In genomic region chr1:82987530-82988198, GRCm38 (mm10) we compare ENCODE assay signal across 10 mouse cellular contexts. TPM values are rescaled to one million over a fixed set of nuclear protein-coding genes. Genes with fewer than 3 reads are reported as not detected.
DNase-seq lines count a peak whose midpoint lies in the region; ATAC-seq and TF ChIP-seq lines count a peak whose summit lies in the region.
"Had no signal": no experiment of that assay in that cellular context is flagged by ENCODE, and none has a peak within 500 bp of the region (broad histone marks: within the 10 kb centered on the region; RNA-seq: fewer than 3 reads in every experiment).

No protein-coding gene starts in this region.

- no peaks in the 10 kb centered on the region for H3K9me3 ChIP-seq in ES-E14 (ENCODE audit: control insufficient read depth, insufficient read depth, low read depth, low read length)
- 0 out of 2 replicates have a peak, but pooled peaks cover 7% of the 10 kb centered on the region for H3K9me3 ChIP-seq in neural tube, embryonic 12.5 days

- no peak overlapping the region for H3K4me3 ChIP-seq in ES-E14 (ENCODE audit: insufficient read depth in 1 of 2, low read depth in 1 of 2, low read length in 2 of 2, poor library complexity in 1 of 2, severe bottlenecking in 1 of 2)
- H3K4me3 ChIP-seq in neural tube, embryonic 12.5 days, result no peak overlapping the region
- H3K4me3 ChIP-seq: erythroblast, embryonic 14.5 days had no signal

- no peaks in the 10 kb centered on the region for H3K36me3 ChIP-seq in ES-E14 (ENCODE audit: control insufficient read depth, insufficient read depth, low read length, poor library complexity, severe bottlenecking)
- H3K36me3 ChIP-seq in neural tube, embryonic 12.5 days, result no peaks in the 10 kb centered on the region

- H3K9ac ChIP-seq in ES-E14 (ENCODE audit: insufficient read depth, low read depth, low read length, poor library complexity, severe bottlenecking), result no peak overlapping the region
- H3K9ac ChIP-seq in neural tube, embryonic 12.5 days, result no peak overlapping the region

- H3K4me2 ChIP-seq in neural tube, embryonic 12.5 days (replicated peaks), result no peak overlapping the region

- H3K27me3 ChIP-seq in neural tube, embryonic 12.5 days (replicated peaks), result no peaks in the 10 kb centered on the region

- peak; percentile 42 for DNase-seq in left cerebral cortex, adult 11 months (ENCODE audit: low spot score)
- no peak for DNase-seq in left cerebral cortex, postnatal 4 days
- peak; percentile 63 for DNase-seq in ES-E14 (ENCODE audit: low read depth, low spot score)
- DNase-seq in cerebellum, adult 11 months, result peak; percentile 3
- peak; percentile 11 to 66 for DNase-seq in heart, adult 9 months (ENCODE audit: low spot score in 2 of 2)
- peak; percentile 49 to 57 for DNase-seq in layer of hippocampus, postnatal 10 days (ENCODE audit: low spot score in 2 of 2)
- DNase-seq in testis, postnatal 14 days (ENCODE audit: low spot score), result no peak

- WGBS in neural tube, embryonic 12.5 days, result 38% methylated on average over 4 of the region's 4 CpGs

- ATAC-seq in neural tube, embryonic 12.5 days (ENCODE audit: low FRiP score, low read depth), result peak; percentile 33; the same call in 1 of the 2 replicates

- in situ Hi-C loops in ES-E14 (cut with MboI; ENCODE audit: low sequenced_read_pairs in 2 of 2, unreplicated experiment in 2 of 2), result loop anchor here (10.0 to 25.0 kb wide), 2 partner anchors 175 to 183 kb away; no protein-coding TSS in a partner anchor

- H3K27ac ChIP-seq in ES-E14 (ENCODE audit: insufficient read depth, low read depth, low read length, poor library complexity, severe bottlenecking), result no peak overlapping the region
- H3K27ac ChIP-seq in neural tube, embryonic 12.5 days, result no peak overlapping the region

- no peaks in the 10 kb centered on the region for H3K4me1 ChIP-seq in ES-E14 (ENCODE audit: control insufficient read depth in 2 of 2, insufficient read depth in 2 of 2, low read length in 2 of 2, poor library complexity in 1 of 2)
- H3K4me1 ChIP-seq in neural tube, embryonic 12.5 days, result no peaks in the 10 kb centered on the region

- intact Hi-C loops in left cerebral cortex, postnatal 4 days (cut with DNase I), result loop anchor here (5.0 kb wide), 1 partner anchor 200 kb away; no protein-coding TSS in a partner anchor

TF ChIP-seq in ES-E14, 5 proteins besides CTCF, POLR2A, EP300 and RAD21:
- TF ChIP-seq HCFC1 (IDR thresholded peaks at IDR 0.05; ENCODE audit: borderline replicate concordance, insufficient read depth, low read length) (no peak), ZC3H11A (IDR thresholded peaks at IDR 0.05; ENCODE audit: borderline replicate concordance, low read depth, low read length) (peak; percentile 43; the same call in 1 of the 2 replicates), CHD2 (IDR thresholded peaks at IDR 0.05; ENCODE audit: low read depth, low read length) (no peak), MAFK (IDR thresholded peaks at IDR 0.05; ENCODE audit: insufficient read depth, low read depth, low read length) (no peak)

RNA-seq across cellular contexts. Expression of gene Gm47959, which starts 12.7 kb away (rescaled TPM):
- total RNA-seq in left cerebral cortex, postnatal 4 days (2021), result not detected
- total RNA-seq in ES-E14 (2012; rRNA removed), result not detected in 2 replicates
- not detected for total RNA-seq in layer of hippocampus, postnatal 10 days (2021)
- not detected in 2 replicates for polyA plus RNA-seq in neural tube, embryonic 12.5 days (2016; fragmentation: Nextera tagmentation; extraction: Ambion mirVana)
- polyA plus RNA-seq: erythroblast, embryonic 14.5 days; small intestine, adult 2 months had no signal

RNA-seq across cellular contexts. Expression of gene Gm47955, which starts 27.6 kb away (rescaled TPM):
- not detected for total RNA-seq in left cerebral cortex, postnatal 4 days (2021)
- total RNA-seq in ES-E14 (2012; rRNA removed), result not detected in 2 replicates
- total RNA-seq in layer of hippocampus, postnatal 10 days (2021), result not detected
- polyA plus RNA-seq in neural tube, embryonic 12.5 days (2016; fragmentation: Nextera tagmentation; extraction: Ambion mirVana), result not detected in 2 replicates
- polyA plus RNA-seq: erythroblast, embryonic 14.5 days; small intestine, adult 2 months had no signal

RNA-seq across cellular contexts. Expression of gene Gm7544, which starts 31.9 kb away (rescaled TPM):
- total RNA-seq in left cerebral cortex, postnatal 4 days (2021), result not detected
- total RNA-seq in ES-E14 (2012; rRNA removed), result not detected in 2 replicates
- not detected for total RNA-seq in layer of hippocampus, postnatal 10 days (2021)
- not detected in 2 replicates for polyA plus RNA-seq in neural tube, embryonic 12.5 days (2016; fragmentation: Nextera tagmentation; extraction: Ambion mirVana)
- polyA plus RNA-seq: erythroblast, embryonic 14.5 days; small intestine, adult 2 months had no signal

RNA-seq across cellular contexts. Expression of gene A030003K21Rik, which starts 44.5 kb away (rescaled TPM):
- total RNA-seq in left cerebral cortex, postnatal 4 days (2021), result not detected
- not detected in 2 replicates for total RNA-seq in ES-E14 (2012; rRNA removed)
- not detected for total RNA-seq in layer of hippocampus, postnatal 10 days (2021)
- polyA plus RNA-seq in neural tube, embryonic 12.5 days (2016; fragmentation: Nextera tagmentation; extraction: Ambion mirVana), result not detected in 2 replicates
- polyA plus RNA-seq: erythroblast, embryonic 14.5 days; small intestine, adult 2 months had no signal

RNA-seq across cellular contexts. Expression of gene Slc19a3, which starts 50.6 kb away (rescaled TPM):
- total RNA-seq in left cerebral cortex, postnatal 4 days (2021), result under 1 TPM; 0.64 to 0.94 TPM
- 1.3 and 1.9 TPM in 2 replicates for total RNA-seq in ES-E14 (2012; rRNA removed)
- total RNA-seq in layer of hippocampus, postnatal 10 days (2021), result 1 to 10 TPM; 1.2 to 2.0 TPM
- 0.28 and 0.82 TPM in 2 replicates for polyA plus RNA-seq in neural tube, embryonic 12.5 days (2016; fragmentation: Nextera tagmentation; extraction: Ambion mirVana)
- polyA plus RNA-seq: erythroblast, embryonic 14.5 days had no signal

Comparison
In these comparisons a context has a peak if more than half of its experiments do, and no peak if none do; other contexts are left out.
1. DNase-seq: peak in left cerebral cortex, adult 11 months (single experiment), ES-E14 (single experiment), cerebellum, adult 11 months (single experiment), heart, adult 9 months (2 of 2) and layer of hippocampus, postnatal 10 days (2 of 2); none in left cerebral cortex, postnatal 4 days (single experiment) and testis, postnatal 14 days (single experiment).